Mouse (Mus musculus) brain, adult 10 weeks (tissue): ENCODE data around the gene Fbxo9. TPM values are rescaled to one million over a fixed set of nuclear protein-coding genes. Genes with fewer than 3 reads are reported as not detected.

Experiments used
- polyA plus RNA-seq: library from polyadenylated mRNA; stranded (reverse); fragments of 350-450 nt; fragmentation: Illumina TruSeq; extraction: RNeasy Lipid Tissue Mini Kit (QIAGEN cat#74804); gene quantifications from one replicate; pipeline ENCODE4 v1.2.3, GENCODE M21; 2015; ENCODE audit warnings: low read depth, low replicate concordance

The Fbxo9 gene
- 167 TPM for polyA plus RNA-seq

DNA sequence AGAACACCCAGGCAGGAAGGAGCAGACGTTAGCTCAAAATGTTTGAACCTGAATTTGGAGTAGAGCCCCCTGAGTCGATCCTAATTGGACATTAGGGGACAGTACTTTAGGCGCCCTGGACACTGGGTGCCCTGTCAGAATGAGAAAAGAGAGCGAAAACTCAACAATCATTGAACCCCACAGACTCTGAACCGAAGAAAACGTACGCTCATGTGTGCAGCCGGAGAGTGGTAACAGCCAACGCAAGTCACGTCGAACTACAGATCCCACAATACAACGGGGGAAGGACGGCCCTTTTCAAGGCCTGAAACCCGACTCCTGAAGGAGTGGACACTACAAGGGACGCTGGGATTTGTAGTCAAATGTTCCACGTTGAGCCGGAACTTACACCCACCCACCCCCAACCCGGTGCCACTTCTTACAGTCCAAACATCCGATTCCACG, at the start of gene Fbxo9, which contains the start of gene Ick:
Gene Fbxo9 (minus strand): TSS at position 270 of the 444 bp plus-strand sequence.
Gene Ick (plus strand): TSS at position 397 of the 444 bp plus-strand sequence.

DNA sequence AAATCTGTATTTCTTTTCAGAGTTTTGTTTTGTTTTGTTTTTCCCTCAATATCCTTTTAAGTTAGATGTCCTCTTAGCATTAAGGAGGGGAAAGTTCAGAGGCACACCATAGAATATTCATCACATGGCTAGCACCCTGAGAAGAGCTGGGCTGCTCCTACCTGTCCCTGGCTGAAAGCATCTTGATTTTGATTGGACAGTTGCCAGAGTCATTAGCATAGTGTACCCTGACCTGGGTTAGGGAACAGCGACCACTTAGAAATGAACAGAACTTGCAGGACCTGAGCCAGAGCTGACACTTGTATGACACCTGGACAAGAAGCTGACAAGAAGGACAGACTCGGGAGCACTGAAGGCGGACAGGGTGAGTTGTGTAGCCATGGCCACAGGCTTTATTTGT, 57.2 kb downstream of the Fbxo9 start, which contains the start of gene Gcm1:
Gene Gcm1 (plus strand): TSS at position 248 of the 400 bp plus-strand sequence.

Other genes with a start within 250 kb of the Fbxo9 start
- gene Elovl5, start 191.7 kb downstream of the Fbxo9 start, polyA plus RNA-seq: 79.3 TPM
- not detected for gene Gcm1, start 57.1 kb downstream of the Fbxo9 start, polyA plus RNA-seq
- gene Ick, start 127 bp upstream of the Fbxo9 start, polyA plus RNA-seq: 15.1 TPM
- 97.6 TPM for gene Gsta4, start 73.7 kb upstream of the Fbxo9 start, polyA plus RNA-seq
- gene Gsta1, start 121.6 kb upstream of the Fbxo9 start, polyA plus RNA-seq: not detected
- gene Gm3776, start 148.1 kb upstream of the Fbxo9 start, polyA plus RNA-seq: not detected
- not detected for gene Gm10639, start 180.9 kb upstream of the Fbxo9 start, polyA plus RNA-seq
- not detected for gene Omt2a, start 205.7 kb upstream of the Fbxo9 start, polyA plus RNA-seq
- not detected for gene Omt2b, start 218.5 kb upstream of the Fbxo9 start, polyA plus RNA-seq
- gene Gsta2, start 246.7 kb upstream of the Fbxo9 start, polyA plus RNA-seq: 0.58 TPM